Mouse (Mus musculus): ENCODE data around the gene Cux1. TPM values are rescaled to one million over a fixed set of nuclear protein-coding genes. Genes with fewer than 3 reads are reported as not detected.

Gene Cux1
- polyA plus RNA-seq, 1 experiment from 2014 or later: 100 TPM

GRCm38 (mm10) chr5:136382261-136383005, 184.9 kb downstream of the Cux1 start:
- Histone ChIP-seq H3K4me3 (no peak overlapping the region), H3K27me3 (ENCODE audit: low read depth, poor library complexity, severe bottlenecking) (no peaks in the 10 kb centered on the region), H3K4me1 (no peaks in the 10 kb centered on the region), H3K9me3 (replicated peaks) (no peaks in the 10 kb centered on the region), H3K36me3 (peaks cover 59% of the 10 kb centered on the region), H3K27ac (replicated peaks) (no peak overlapping the region)
- 95% methylated on average over 9 of the region's 9 CpGs for WGBS
- DNase-seq (ENCODE audit: low spot score): no peak

GRCm38 (mm10) chr5:136379405-136379804, 187.9 kb downstream of the Cux1 start:
- DNase-seq (ENCODE audit: low spot score): no peak
- H3K4me3 ChIP-seq: no peak overlapping the region
- H3K27me3 ChIP-seq (ENCODE audit: low read depth, poor library complexity, severe bottlenecking): no peaks in the 10 kb centered on the region
- H3K4me1 ChIP-seq: peaks cover 2% of the 10 kb centered on the region; the same call in 1 of the 2 replicates
- H3K27ac ChIP-seq (replicated peaks): no peak overlapping the region
- no peaks in the 10 kb centered on the region for H3K9me3 ChIP-seq (replicated peaks)
- 87% methylated on average over 1 of the region's 1 CpGs for WGBS
- H3K36me3 ChIP-seq: peaks cover 56% of the 10 kb centered on the region

- Histone ChIP-seq H3K36me3 (peaks cover 52% of the 10 kb centered on the region), H3K4me3 (no peak overlapping the region)
- WGBS: 86% methylated on average over 3 of the region's 3 CpGs
Measured at GRCm38 (mm10) chr5:136377101-136377500, 190.2 kb downstream of the Cux1 start.

GRCm38 (mm10) chr5:136375350-136375749, 191.9 kb downstream of the Cux1 start:
- peaks cover 2% of the 10 kb centered on the region; the same call in 1 of the 2 replicates for H3K4me1 ChIP-seq
- peaks cover 56% of the 10 kb centered on the region for H3K36me3 ChIP-seq
- DNase-seq (ENCODE audit: low spot score): no peak
- H3K9me3 ChIP-seq (replicated peaks): no peaks in the 10 kb centered on the region
- no peak overlapping the region for H3K4me3 ChIP-seq
- no peaks in the 10 kb centered on the region for H3K27me3 ChIP-seq (ENCODE audit: low read depth, poor library complexity, severe bottlenecking)
- H3K27ac ChIP-seq (replicated peaks): no peak overlapping the region
- WGBS: 86% methylated on average over 3 of the region's 3 CpGs

More at GRCm38 (mm10) chr5:136377101-136377500, 190.2 kb downstream of the Cux1 start:
- H3K4me1 ChIP-seq: peaks cover 2% of the 10 kb centered on the region; the same call in 1 of the 2 replicates
- H3K27ac ChIP-seq (replicated peaks): no peak overlapping the region
- no peaks in the 10 kb centered on the region for H3K9me3 ChIP-seq (replicated peaks)
- no peaks in the 10 kb centered on the region for H3K27me3 ChIP-seq (ENCODE audit: low read depth, poor library complexity, severe bottlenecking)
- DNase-seq (ENCODE audit: low spot score): no peak

- H3K9me3 ChIP-seq (replicated peaks): no peaks in the 10 kb centered on the region
- H3K4me1 ChIP-seq: peaks cover 2% of the 10 kb centered on the region; the same call in 1 of the 2 replicates
- H3K36me3 ChIP-seq: peaks cover 72% of the 10 kb centered on the region
- H3K27ac ChIP-seq (replicated peaks): no peak overlapping the region
- H3K4me3 ChIP-seq: no peak overlapping the region
- no peak for DNase-seq (ENCODE audit: low spot score)
- WGBS: 90% methylated on average over 3 of the region's 3 CpGs
- no peaks in the 10 kb centered on the region for H3K27me3 ChIP-seq (ENCODE audit: low read depth, poor library complexity, severe bottlenecking)
Measured at GRCm38 (mm10) chr5:136372276-136372675, 195.0 kb downstream of the Cux1 start.

GRCm38 (mm10) chr5:136363421-136363820, 203.9 kb downstream of the Cux1 start:
- 84% methylated on average over 7 of the region's 7 CpGs for WGBS
- no peak for DNase-seq (ENCODE audit: low spot score)
- no peaks in the 10 kb centered on the region for H3K9me3 ChIP-seq (replicated peaks)
- no peak overlapping the region for H3K4me3 ChIP-seq
- no peaks in the 10 kb centered on the region for H3K27me3 ChIP-seq (ENCODE audit: low read depth, poor library complexity, severe bottlenecking)
- H3K27ac ChIP-seq (replicated peaks): no peak overlapping the region
- no peaks in the 10 kb centered on the region for H3K4me1 ChIP-seq
- peaks cover 94% of the 10 kb centered on the region for H3K36me3 ChIP-seq

GRCm38 (mm10) chr5:136362473-136363230, 204.6 kb downstream of the Cux1 start:
- 89% methylated on average over 6 of the region's 6 CpGs for WGBS
- H3K36me3 ChIP-seq: peaks cover 94% of the 10 kb centered on the region
- no peaks in the 10 kb centered on the region for H3K9me3 ChIP-seq (replicated peaks)

GRCm38 (mm10) chr5:136362021-136362420, 205.3 kb downstream of the Cux1 start:
- Histone ChIP-seq H3K4me3 (no peak overlapping the region), H3K27ac (replicated peaks) (no peak overlapping the region), H3K27me3 (ENCODE audit: low read depth, poor library complexity, severe bottlenecking) (no peaks in the 10 kb centered on the region), H3K9me3 (replicated peaks) (no peaks in the 10 kb centered on the region), H3K36me3 (peaks cover 94% of the 10 kb centered on the region), H3K4me1 (no peaks in the 10 kb centered on the region; the same call in 1 of the 2 replicates)
- DNase-seq (ENCODE audit: low spot score): no peak
- 96% methylated on average over 5 of the region's 5 CpGs for WGBS

More at GRCm38 (mm10) chr5:136362473-136363230, 204.6 kb downstream of the Cux1 start:
- no peak for DNase-seq (ENCODE audit: low spot score)
- no peak overlapping the region for H3K4me3 ChIP-seq
- H3K27me3 ChIP-seq (ENCODE audit: low read depth, poor library complexity, severe bottlenecking): no peaks in the 10 kb centered on the region
- no peak overlapping the region for H3K27ac ChIP-seq (replicated peaks)
- H3K4me1 ChIP-seq: no peaks in the 10 kb centered on the region; the same call in 1 of the 2 replicates

- WGBS: 86% methylated on average over 2 of the region's 2 CpGs
- Histone ChIP-seq H3K9me3 (replicated peaks) (no peaks in the 10 kb centered on the region), H3K4me1 (peaks cover 10% of the 10 kb centered on the region), H3K27ac (replicated peaks) (no peak overlapping the region), H3K36me3 (peaks cover 96% of the 10 kb centered on the region), H3K27me3 (ENCODE audit: low read depth, poor library complexity, severe bottlenecking) (no peaks in the 10 kb centered on the region), H3K4me3 (no peak overlapping the region)
- no peak for DNase-seq (ENCODE audit: low spot score)
Measured at GRCm38 (mm10) chr5:136357227-136357626, 210.1 kb downstream of the Cux1 start.

- Histone ChIP-seq H3K36me3 (peaks cover 93% of the 10 kb centered on the region), H3K9me3 (replicated peaks) (no peaks in the 10 kb centered on the region), H3K27me3 (ENCODE audit: low read depth, poor library complexity, severe bottlenecking) (no peaks in the 10 kb centered on the region), H3K4me3 (no peak overlapping the region), H3K27ac (replicated peaks) (no peak overlapping the region), H3K4me1 (peaks cover 10% of the 10 kb centered on the region)
- no peak for DNase-seq (ENCODE audit: low spot score)
- 93% methylated on average over 3 of the region's 3 CpGs for WGBS
Measured at GRCm38 (mm10) chr5:136355583-136356126, 211.6 kb downstream of the Cux1 start.

- H3K4me1 ChIP-seq: peaks cover 10% of the 10 kb centered on the region
- 88% methylated on average over 6 of the region's 6 CpGs for WGBS
- no peaks in the 10 kb centered on the region for H3K9me3 ChIP-seq (replicated peaks)
- peaks cover 91% of the 10 kb centered on the region for H3K36me3 ChIP-seq
- H3K27me3 ChIP-seq (ENCODE audit: low read depth, poor library complexity, severe bottlenecking): no peaks in the 10 kb centered on the region
- H3K27ac ChIP-seq (replicated peaks): no peak overlapping the region
- H3K4me3 ChIP-seq: no peak overlapping the region
- DNase-seq (ENCODE audit: low spot score): no peak
Measured at GRCm38 (mm10) chr5:136354729-136355128, 212.6 kb downstream of the Cux1 start.

GRCm38 (mm10) chr5:136353114-136353513, 214.2 kb downstream of the Cux1 start:
- WGBS: 54% methylated on average over 8 of the region's 8 CpGs
- Histone ChIP-seq H3K9me3 (replicated peaks) (no peaks in the 10 kb centered on the region), H3K4me1 (peaks cover 10% of the 10 kb centered on the region), H3K4me3 (no peak overlapping the region), H3K27ac (replicated peaks) (no peak overlapping the region), H3K27me3 (ENCODE audit: low read depth, poor library complexity, severe bottlenecking) (no peaks in the 10 kb centered on the region), H3K36me3 (peaks cover 87% of the 10 kb centered on the region)
- no peak for DNase-seq (ENCODE audit: low spot score)
